Mouse (Mus musculus): ENCODE data around the gene Macrod1. TPM values are rescaled to one million over a fixed set of nuclear protein-coding genes. Genes with fewer than 3 reads are reported as not detected.

Macrod1 gene
- polyA plus RNA-seq, 1 experiment from 2014 or later: 14.0 TPM

- Histone ChIP-seq H3K4me3 (replicated peaks; ENCODE audit: low read length) (no peak overlapping the region), H3K4me2 (ENCODE audit: low read depth, low read length) (no peak overlapping the region), H3K36me3 (ENCODE audit: control insufficient read depth, insufficient read depth, low read length) (no peaks in the 10 kb centered on the region), H3K9ac (ENCODE audit: low read length) (no peak overlapping the region), H3K27ac (ENCODE audit: low read length) (no peak overlapping the region), H3K27me3 (ENCODE audit: control insufficient read depth, insufficient read depth, low read length) (no peaks in the 10 kb centered on the region), H3K9me3 (replicated peaks; ENCODE audit: control insufficient read depth, low read length) (no peaks in the 10 kb centered on the region), H3K4me1 (ENCODE audit: control insufficient read depth, insufficient read depth, low read length) (peaks cover 17% of the 10 kb centered on the region)
- WGBS: 88% methylated on average over 4 of the region's 4 CpGs
- no peak for ATAC-seq (ENCODE audit: insufficient read depth, low FRiP score)
Observed at GRCm38 (mm10) chr19:7111710-7112109, 55.1 kb downstream of the Macrod1 start.

DNA sequence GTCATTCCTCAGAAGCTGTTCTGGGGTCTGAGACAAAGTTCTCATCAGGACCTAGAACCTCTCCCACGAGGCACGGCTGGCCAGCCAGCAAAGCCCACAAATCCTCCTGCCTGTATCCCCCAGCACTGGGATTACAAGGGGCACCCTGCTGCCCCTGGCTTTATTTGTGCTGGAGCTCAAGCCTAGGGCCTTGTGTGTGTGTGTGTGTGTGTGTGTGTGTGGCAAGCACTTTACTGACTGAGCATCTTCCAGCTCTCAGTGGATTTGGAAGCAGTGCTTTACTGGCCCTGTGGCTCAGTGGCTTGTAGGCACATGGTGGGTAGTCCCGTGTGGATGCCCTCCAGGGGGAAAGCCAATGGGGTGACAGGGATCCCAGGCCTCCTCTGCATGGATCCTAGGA lies 56.0 kb downstream of the Macrod1 start:
- Histone ChIP-seq H3K4me3 (replicated peaks; ENCODE audit: low read length) (no peak overlapping the region), H3K27ac (ENCODE audit: low read length) (no peak overlapping the region; the same call in 1 of the 2 replicates), H3K9me3 (replicated peaks; ENCODE audit: control insufficient read depth, low read length) (no peaks in the 10 kb centered on the region), H3K4me1 (ENCODE audit: control insufficient read depth, insufficient read depth, low read length) (peaks cover 17% of the 10 kb centered on the region), H3K4me2 (ENCODE audit: low read depth, low read length) (no peak overlapping the region), H3K9ac (ENCODE audit: low read length) (no peak overlapping the region), H3K36me3 (ENCODE audit: control insufficient read depth, insufficient read depth, low read length) (no peaks in the 10 kb centered on the region), H3K27me3 (ENCODE audit: control insufficient read depth, insufficient read depth, low read length) (no peaks in the 10 kb centered on the region)
- no peak for ATAC-seq (ENCODE audit: insufficient read depth, low FRiP score)
- WGBS: 69% methylated on average over 3 of the region's 3 CpGs

DNA sequence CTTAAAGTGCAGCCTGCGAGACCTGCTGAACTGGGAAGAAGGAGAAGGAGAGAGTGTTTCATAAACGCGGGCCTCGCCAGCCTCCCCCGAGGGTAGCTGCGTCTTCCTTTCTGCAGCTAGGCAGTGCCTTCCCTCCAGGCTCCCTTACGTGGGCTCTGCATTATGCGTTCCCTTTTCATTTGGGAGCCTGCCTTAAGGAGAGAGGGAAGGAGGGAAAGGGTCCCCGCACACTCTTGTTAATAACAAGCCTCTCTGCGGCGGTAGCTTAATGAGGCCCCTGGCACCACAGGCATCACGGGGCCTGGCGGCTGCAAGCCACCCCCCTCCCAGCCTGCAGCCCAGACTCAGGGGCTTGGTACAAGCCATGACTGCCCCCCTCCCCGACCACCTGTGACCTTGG lies 57.0 kb downstream of the Macrod1 start:
- no peak for ATAC-seq (ENCODE audit: insufficient read depth, low FRiP score)
- WGBS: 54% methylated on average over 14 of the region's 14 CpGs
- H3K4me1 ChIP-seq (ENCODE audit: control insufficient read depth, insufficient read depth, low read length): peaks cover 21% of the 10 kb centered on the region
- no peaks in the 10 kb centered on the region for H3K9me3 ChIP-seq (replicated peaks; ENCODE audit: control insufficient read depth, low read length)
- no peak overlapping the region for H3K4me3 ChIP-seq (replicated peaks; ENCODE audit: low read length)
- H3K36me3 ChIP-seq (ENCODE audit: control insufficient read depth, insufficient read depth, low read length): no peaks in the 10 kb centered on the region
- no peak overlapping the region for H3K4me2 ChIP-seq (ENCODE audit: low read depth, low read length)
- no peaks in the 10 kb centered on the region for H3K27me3 ChIP-seq (ENCODE audit: control insufficient read depth, insufficient read depth, low read length)
- H3K27ac ChIP-seq (ENCODE audit: low read length): peak overlapping the region; percentile 21
- H3K9ac ChIP-seq (ENCODE audit: low read length): peak overlapping the region; percentile 60; the same call in 1 of the 2 replicates

DNA sequence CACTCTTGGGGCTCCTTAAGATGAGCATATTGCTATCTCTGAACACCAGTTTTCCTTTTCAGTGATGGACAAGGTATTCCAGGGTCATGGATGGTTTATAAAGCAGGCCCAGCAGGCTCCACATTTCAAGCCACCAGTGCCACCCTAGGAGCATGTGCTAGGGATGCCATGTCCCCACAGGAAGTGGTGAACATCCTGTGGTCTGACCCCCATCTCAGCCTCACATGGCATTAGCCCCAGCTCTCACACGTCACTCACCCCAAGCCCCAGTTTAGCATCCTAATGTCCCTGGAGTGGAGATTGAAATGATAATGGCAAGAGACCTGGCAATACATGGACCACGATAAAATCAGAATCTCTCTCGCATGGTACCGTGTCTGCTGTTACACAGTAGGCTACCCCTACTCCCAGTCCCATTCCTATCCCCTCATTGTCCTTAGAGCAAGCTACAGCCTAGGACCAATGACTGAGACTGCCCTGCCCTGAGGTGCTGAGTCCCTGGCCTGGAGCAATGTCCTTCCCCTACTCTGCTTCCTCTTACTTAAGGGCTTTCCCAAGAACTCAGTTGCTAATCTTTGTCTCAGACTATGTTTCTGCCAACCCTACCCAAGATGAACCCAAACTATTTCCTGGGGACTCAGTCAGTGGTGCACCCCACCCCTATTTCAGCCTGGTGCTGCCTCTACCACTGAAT lies 59.6 kb downstream of the Macrod1 start:
- ATAC-seq (ENCODE audit: insufficient read depth, low FRiP score): no peak
- Histone ChIP-seq H3K9me3 (replicated peaks; ENCODE audit: control insufficient read depth, low read length) (no peaks in the 10 kb centered on the region), H3K27me3 (ENCODE audit: control insufficient read depth, insufficient read depth, low read length) (no peaks in the 10 kb centered on the region), H3K4me3 (replicated peaks; ENCODE audit: low read length) (no peak overlapping the region), H3K4me2 (ENCODE audit: low read depth, low read length) (no peak overlapping the region), H3K9ac (ENCODE audit: low read length) (no peak overlapping the region), H3K4me1 (ENCODE audit: control insufficient read depth, insufficient read depth, low read length) (peaks cover 12% of the 10 kb centered on the region), H3K36me3 (ENCODE audit: control insufficient read depth, insufficient read depth, low read length) (no peaks in the 10 kb centered on the region), H3K27ac (ENCODE audit: low read length) (no peak overlapping the region)
- 87% methylated on average over 4 of the region's 4 CpGs for WGBS

GRCm38 (mm10) chr19:7117141-7117540 lies 60.5 kb downstream of the Macrod1 start:
- Histone ChIP-seq H3K4me2 (ENCODE audit: low read depth, low read length) (no peak overlapping the region), H3K27me3 (ENCODE audit: control insufficient read depth, insufficient read depth, low read length) (no peaks in the 10 kb centered on the region), H3K36me3 (ENCODE audit: control insufficient read depth, insufficient read depth, low read length) (no peaks in the 10 kb centered on the region), H3K9me3 (replicated peaks; ENCODE audit: control insufficient read depth, low read length) (no peaks in the 10 kb centered on the region), H3K27ac (ENCODE audit: low read length) (no peak overlapping the region), H3K4me3 (replicated peaks; ENCODE audit: low read length) (no peak overlapping the region), H3K4me1 (ENCODE audit: control insufficient read depth, insufficient read depth, low read length) (peaks cover 20% of the 10 kb centered on the region), H3K9ac (ENCODE audit: low read length) (no peak overlapping the region)
- ATAC-seq (ENCODE audit: insufficient read depth, low FRiP score): no peak
- WGBS: 49% methylated on average over 4 of the region's 4 CpGs

GRCm38 (mm10) chr19:7117653-7118307 lies 61.2 kb downstream of the Macrod1 start:
- H3K4me3 ChIP-seq (replicated peaks; ENCODE audit: low read length): no peak overlapping the region
- H3K27ac ChIP-seq (ENCODE audit: low read length): no peak overlapping the region
- peaks cover 26% of the 10 kb centered on the region for H3K4me1 ChIP-seq (ENCODE audit: control insufficient read depth, insufficient read depth, low read length)
- no peak overlapping the region for H3K4me2 ChIP-seq (ENCODE audit: low read depth, low read length)
- WGBS: 66% methylated on average over 8 of the region's 8 CpGs
- H3K27me3 ChIP-seq (ENCODE audit: control insufficient read depth, insufficient read depth, low read length): no peaks in the 10 kb centered on the region
- no peaks in the 10 kb centered on the region for H3K36me3 ChIP-seq (ENCODE audit: control insufficient read depth, insufficient read depth, low read length)
- no peak for ATAC-seq (ENCODE audit: insufficient read depth, low FRiP score)
- H3K9ac ChIP-seq (ENCODE audit: low read length): no peak overlapping the region
- no peaks in the 10 kb centered on the region for H3K9me3 ChIP-seq (replicated peaks; ENCODE audit: control insufficient read depth, low read length)

DNA sequence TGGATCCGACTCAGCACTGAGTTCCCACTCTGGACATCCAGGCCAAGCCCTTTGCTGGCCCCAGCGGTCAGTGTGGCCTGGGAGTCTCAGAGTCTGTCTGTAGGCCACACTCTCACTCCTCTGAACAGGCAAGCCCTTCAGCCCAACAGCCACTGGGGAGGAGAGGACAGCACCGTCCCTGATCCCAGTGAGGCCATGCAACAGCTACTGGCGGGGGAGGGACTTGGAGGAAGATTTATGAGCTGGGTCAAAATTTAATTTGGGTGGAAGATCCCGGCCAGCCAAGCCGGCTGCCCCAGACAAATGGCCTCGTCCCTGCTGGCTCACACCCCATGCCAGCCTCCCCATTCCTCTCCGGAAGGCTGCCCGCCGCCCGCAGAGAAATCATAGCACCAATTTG lies 64.6 kb downstream of the Macrod1 start:
- H3K4me2 ChIP-seq (ENCODE audit: low read depth, low read length): no peak overlapping the region
- H3K36me3 ChIP-seq (ENCODE audit: control insufficient read depth, insufficient read depth, low read length): no peaks in the 10 kb centered on the region
- peak; percentile 30; the same call in 1 of the 2 replicates for ATAC-seq (ENCODE audit: insufficient read depth, low FRiP score)
- no peaks in the 10 kb centered on the region for H3K9me3 ChIP-seq (replicated peaks; ENCODE audit: control insufficient read depth, low read length)
- H3K27me3 ChIP-seq (ENCODE audit: control insufficient read depth, insufficient read depth, low read length): no peaks in the 10 kb centered on the region
- no peak overlapping the region; the same call in 1 of the 2 replicates for H3K27ac ChIP-seq (ENCODE audit: low read length)
- H3K4me1 ChIP-seq (ENCODE audit: control insufficient read depth, insufficient read depth, low read length): peaks cover 25% of the 10 kb centered on the region
- H3K4me3 ChIP-seq (replicated peaks; ENCODE audit: low read length): no peak overlapping the region
- peak overlapping the region; percentile 16; the same call in 1 of the 2 replicates for H3K9ac ChIP-seq (ENCODE audit: low read length)
- WGBS: 50% methylated on average over 11 of the region's 11 CpGs

DNA sequence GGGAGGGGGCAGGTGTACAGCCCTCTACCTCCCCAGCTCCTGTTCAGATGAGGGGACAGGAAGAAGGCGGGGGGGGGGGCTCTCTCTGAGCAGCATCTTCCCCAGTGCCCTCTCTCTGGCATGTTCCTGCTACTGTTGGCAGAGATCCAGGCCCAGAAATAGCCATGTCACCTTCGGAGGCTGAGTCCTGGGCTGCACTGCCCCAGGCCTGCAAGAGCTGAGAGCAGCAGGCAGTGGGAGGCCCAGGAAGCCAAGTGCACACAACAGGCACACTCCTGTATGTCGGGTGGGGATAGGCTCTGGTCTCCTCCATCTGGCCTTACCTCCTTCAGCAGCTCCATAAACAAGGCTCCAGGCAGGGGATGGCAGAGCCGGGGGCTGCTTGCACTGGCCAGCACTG lies 65.7 kb downstream of the Macrod1 start:
- WGBS: 50% methylated on average over 4 of the region's 4 CpGs
- peak overlapping the region; percentile 31; the same call in 1 of the 2 replicates for H3K9ac ChIP-seq (ENCODE audit: low read length)
- H3K4me2 ChIP-seq (ENCODE audit: low read depth, low read length): no peak overlapping the region

DNA sequence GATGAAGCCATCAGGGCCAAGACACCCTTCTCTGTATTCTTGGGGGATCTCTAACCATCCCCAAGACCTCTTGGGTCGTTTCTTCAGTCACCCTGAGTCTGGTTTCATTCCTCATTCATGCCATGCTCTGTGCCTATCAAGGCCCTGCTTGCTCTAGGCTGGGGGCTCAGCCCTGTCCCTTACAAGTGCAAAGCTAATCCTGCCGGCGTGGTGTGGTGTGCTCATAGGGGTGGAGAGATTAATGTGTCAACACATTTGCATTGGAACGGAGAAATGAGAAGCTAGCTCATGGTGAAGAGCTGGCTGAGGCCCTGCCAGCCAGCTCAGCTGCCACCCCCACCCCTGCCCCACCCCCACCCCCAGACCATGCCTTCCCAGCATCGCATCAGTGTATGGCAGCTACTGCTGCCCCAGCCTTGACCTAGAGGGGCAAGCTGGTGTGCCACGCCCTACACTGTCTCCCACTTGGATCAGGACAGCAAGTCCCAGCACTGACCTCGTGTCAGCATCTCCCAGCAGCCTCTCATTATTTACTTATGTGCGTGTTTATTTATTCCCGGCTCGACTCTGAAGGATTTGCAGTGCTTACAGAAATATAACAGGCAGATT lies 66.2 kb downstream of the Macrod1 start:
- no peaks in the 10 kb centered on the region for H3K36me3 ChIP-seq (ENCODE audit: control insufficient read depth, insufficient read depth, low read length)
- peak overlapping the region; percentile 23; the same call in 1 of the 2 replicates for H3K27ac ChIP-seq (ENCODE audit: low read length)
- ATAC-seq (ENCODE audit: insufficient read depth, low FRiP score): peak; percentile 37; the same call in 1 of the 2 replicates
- no peaks in the 10 kb centered on the region for H3K9me3 ChIP-seq (replicated peaks; ENCODE audit: control insufficient read depth, low read length)
- peak overlapping the region; percentile 31 for H3K9ac ChIP-seq (ENCODE audit: low read length)
- 20% methylated on average over 10 of the region's 10 CpGs for WGBS
- H3K4me1 ChIP-seq (ENCODE audit: control insufficient read depth, insufficient read depth, low read length): peaks cover 24% of the 10 kb centered on the region
- no peak overlapping the region for H3K4me3 ChIP-seq (replicated peaks; ENCODE audit: low read length)
- H3K4me2 ChIP-seq (ENCODE audit: low read depth, low read length): no peak overlapping the region
- H3K27me3 ChIP-seq (ENCODE audit: control insufficient read depth, insufficient read depth, low read length): no peaks in the 10 kb centered on the region

More for the DNA sequence above, 65.7 kb downstream of the Macrod1 start:
- Histone ChIP-seq H3K9me3 (replicated peaks; ENCODE audit: control insufficient read depth, low read length) (no peaks in the 10 kb centered on the region), H3K4me3 (replicated peaks; ENCODE audit: low read length) (no peak overlapping the region), H3K27ac (ENCODE audit: low read length) (0 out of 2 replicates have a peak overlapping the region, but pooled peaks have one; percentile 23), H3K36me3 (ENCODE audit: control insufficient read depth, insufficient read depth, low read length) (no peaks in the 10 kb centered on the region), H3K27me3 (ENCODE audit: control insufficient read depth, insufficient read depth, low read length) (no peaks in the 10 kb centered on the region), H3K4me1 (ENCODE audit: control insufficient read depth, insufficient read depth, low read length) (peaks cover 25% of the 10 kb centered on the region)
- peak; percentile 30; the same call in 1 of the 2 replicates for ATAC-seq (ENCODE audit: insufficient read depth, low FRiP score)
